Mouse (Mus musculus) gastrocnemius, postnatal 14 days (tissue): ENCODE measurements at regions not wholly inside any gene's neighbourhood (a gene's known extent, or its start where the extent isn't known, plus 50 kb on each side); places are given as distances from the start of the nearest gene placed in this dataset.

ENCODE experiments used
- DNase-seq: peaks from one replicate; pipeline ENCODE4 v3.0.0; 2021; ENCODE audit warnings: mixed read lengths
- intact Hi-C: fragments of 180-260 bp; cut with DNase I; formaldehyde crosslinking; loops from one replicate; pipeline ENCODE4 v1.15.1; 2025; ENCODE audit warnings: low total_unique reads

DNA sequence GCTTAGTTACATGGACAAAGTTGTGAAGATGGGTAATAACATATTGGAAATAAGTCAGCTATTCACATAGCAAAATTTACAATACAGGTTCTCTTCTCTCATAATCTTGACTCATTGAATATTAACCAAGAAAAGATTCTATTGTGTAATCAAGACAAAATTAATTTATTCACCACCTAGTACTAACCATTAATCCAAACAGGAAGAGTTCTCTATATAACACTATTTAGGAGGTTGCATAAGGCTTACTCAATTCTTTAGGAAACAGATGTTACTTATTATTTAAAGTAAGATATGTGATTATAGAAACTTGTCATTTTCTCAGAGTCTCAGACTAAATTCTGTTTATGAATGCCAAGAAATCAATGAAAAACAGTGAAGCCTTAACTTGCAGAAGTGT lies 600.4 kb upstream of the Tusc1 start:
- no peak for DNase-seq
- intact Hi-C loops, result no loop called here

DNA sequence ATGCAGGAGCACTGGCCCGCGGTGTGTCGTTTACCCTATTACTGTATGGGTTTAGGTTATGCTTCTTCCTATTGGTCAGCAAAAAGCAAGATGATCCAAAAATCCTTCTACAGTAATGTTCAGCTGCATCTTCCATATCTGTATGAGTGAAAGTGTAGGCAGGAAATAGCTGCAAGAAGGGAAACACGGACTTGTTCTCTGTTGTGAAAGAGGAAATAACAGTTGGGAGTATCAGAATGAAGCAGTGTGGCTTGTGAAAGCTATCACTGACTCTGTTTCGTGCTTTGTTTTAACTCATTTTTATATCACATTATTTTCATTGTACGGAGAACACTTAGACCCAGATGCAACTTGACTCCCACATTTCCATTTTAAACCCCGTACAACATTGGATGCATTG lies 591.8 kb upstream of the Tusc1 start:
- intact Hi-C loops, result no loop called here
- no peak for DNase-seq

DNA sequence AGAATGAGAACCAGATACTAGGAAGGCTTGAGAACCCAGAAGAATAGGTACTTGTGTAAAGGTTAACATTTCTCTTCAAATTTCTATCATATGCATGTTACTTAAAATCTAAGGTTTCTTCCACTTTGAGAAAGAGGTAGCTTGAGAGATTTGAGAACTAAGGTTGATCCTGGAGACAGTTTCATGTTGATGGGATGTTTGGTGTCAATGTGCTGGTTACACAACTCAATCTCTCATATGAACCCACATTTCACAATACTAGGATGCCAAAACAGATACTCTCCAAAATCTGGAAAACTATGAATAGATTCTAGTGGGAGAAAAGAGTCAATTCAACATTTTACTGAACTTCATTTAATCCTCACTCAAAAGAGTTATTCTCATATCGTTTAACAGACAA lies 589.1 kb upstream of the Tusc1 start:
- intact Hi-C loops, result no loop called here
- DNase-seq, result no peak

- intact Hi-C loops, result no loop called here
- no peak for DNase-seq
Observed at GRCm38 (mm10) chr4:93886631-93887030, 551.3 kb upstream of the Tusc1 start.

- intact Hi-C loops, result no loop called here
- no peak for DNase-seq
Observed at GRCm38 (mm10) chr4:93881318-93881717, 546.0 kb upstream of the Tusc1 start.

DNA sequence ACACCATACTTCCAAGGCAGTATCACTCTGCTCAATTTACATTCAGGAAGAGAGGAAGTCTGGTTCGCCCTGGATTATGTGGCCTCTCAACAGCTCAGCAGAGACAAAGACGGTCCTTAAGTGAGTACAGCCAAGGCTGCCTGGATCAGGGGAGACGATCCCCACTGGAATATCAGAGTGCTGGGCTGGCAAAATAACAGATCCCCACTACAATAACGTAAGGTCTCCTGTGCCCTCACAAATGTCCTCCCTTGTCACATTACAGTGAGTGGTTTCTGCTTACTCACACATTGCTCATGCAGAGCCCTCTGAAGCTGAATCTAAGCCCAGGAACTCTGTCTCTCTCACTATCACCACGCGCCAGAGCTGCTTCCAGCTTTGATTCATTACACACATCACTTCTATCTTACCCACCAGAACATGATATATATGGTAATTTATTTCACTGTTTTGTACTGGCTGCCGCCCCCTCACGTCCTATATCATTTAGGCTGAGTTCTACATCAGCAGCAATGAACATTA lies 544.1 kb upstream of the Tusc1 start:
- DNase-seq, result no peak
- intact Hi-C loops, result no loop called here

- no peak for DNase-seq
- intact Hi-C loops, result no loop called here
Observed at GRCm38 (mm10) chr4:93873271-93873670, 538.0 kb upstream of the Tusc1 start.

GRCm38 (mm10) chr4:93853451-93853850 lies 518.1 kb upstream of the Tusc1 start:
- intact Hi-C loops, result no loop called here
- no peak for DNase-seq

DNA sequence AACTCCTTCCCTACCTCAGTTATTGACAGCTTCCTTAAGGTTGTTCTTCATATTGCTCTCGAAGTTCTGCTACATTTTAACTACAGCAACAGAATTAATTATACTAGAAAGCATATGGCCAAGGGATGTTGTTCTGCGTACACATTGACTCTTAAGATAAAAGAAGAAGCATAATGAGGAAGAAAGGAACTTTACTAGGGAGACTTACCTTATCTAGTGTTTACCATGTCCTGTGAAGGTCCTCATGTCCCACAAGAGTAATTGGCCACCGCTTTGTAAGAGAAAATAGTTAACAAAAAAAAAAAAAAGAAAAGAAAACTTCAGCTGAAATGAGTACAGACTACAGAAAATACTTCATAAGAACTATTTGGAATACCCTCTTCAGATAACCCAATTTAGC lies 513.9 kb upstream of the Tusc1 start:
- intact Hi-C loops, result no loop called here
- no peak for DNase-seq

GRCm38 (mm10) chr4:93830701-93831100 lies 495.4 kb upstream of the Tusc1 start:
- intact Hi-C loops, result no loop called here
- no peak for DNase-seq

DNA sequence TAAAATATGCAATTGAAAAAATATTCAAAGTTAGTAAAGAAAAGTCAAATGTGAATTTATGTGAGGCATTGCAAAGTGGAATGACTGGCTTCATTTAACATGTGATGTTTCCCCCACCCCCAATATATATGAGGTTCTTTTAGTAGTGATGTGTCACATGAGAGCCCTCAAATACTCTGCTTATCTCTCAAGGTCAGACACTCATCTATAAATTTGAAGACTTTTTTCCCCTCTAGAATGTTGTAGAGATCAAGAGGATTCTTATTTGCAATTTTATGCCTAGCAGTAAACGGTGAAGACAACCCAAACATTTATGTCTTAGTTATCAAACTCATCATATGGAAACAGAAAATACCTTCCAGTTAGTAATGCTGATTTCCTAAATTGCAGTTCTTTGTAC lies 457.8 kb upstream of the Tusc1 start:
- intact Hi-C loops, result no loop called here
- DNase-seq, result no peak

DNA sequence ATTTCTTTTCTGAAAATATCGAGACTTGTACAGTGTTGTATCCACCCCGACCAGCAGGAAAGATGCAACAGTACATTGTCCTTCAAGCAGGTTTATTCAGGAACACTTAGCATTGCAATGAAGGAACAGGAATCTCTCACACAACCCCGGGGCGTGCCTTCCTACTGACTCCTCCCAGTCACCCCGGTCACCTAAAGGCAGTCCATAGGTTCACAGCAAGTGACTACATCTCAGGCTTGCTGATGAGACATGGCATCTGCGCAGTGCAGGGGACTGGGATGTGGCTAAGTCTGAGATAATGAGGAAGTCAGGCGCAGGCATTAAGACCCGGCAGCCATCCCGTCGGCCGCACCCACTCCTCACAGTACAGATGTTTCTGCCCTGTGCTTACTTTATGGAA lies 454.8 kb upstream of the Tusc1 start:
- no peak for DNase-seq
- intact Hi-C loops, result no loop called here

DNA sequence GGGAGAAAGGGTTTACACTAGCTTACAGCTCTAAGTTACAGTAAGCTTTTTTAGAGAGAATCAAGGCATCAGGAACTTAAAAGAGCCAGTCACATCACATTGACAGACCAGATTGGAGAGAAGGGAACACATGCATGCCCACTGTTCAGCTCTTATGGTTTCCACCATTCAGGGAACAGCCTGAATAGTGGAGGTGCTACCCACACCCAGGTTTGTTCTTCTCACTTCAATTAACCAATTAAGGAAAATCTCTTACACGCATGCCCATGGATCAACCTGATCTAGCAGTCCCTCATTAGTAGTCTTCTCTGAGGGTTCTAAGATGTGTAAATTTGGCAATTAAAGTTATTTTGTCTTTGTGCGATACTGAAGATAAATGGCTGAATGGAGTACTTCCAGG lies 419.2 kb upstream of the Tusc1 start:
- DNase-seq, result no peak
- intact Hi-C loops, result no loop called here

GRCm38 (mm10) chr4:93746326-93746725 lies 411.0 kb upstream of the Tusc1 start:
- intact Hi-C loops, result no loop called here

DNA sequence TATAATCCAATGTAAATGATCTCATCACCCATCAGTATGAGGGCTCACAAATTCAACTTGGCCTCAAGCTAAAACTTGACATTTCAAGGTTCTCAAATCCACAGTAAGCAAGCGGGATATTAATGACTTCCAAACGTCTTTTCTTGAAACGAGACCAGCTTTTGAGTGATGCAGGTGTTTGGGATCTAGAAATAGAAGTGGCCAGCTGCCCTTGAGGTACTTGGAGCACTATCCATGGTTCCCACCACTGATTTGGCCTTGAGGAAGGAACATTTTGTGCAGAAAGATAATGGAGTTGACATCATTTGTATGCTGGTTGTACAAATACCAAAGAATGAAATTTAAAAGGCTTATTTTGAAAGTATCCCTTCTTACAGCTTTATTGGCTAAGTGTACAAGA lies 378.4 kb upstream of the Tusc1 start:
- intact Hi-C loops, result no loop called here
- no peak for DNase-seq

More at GRCm38 (mm10) chr4:93746326-93746725, 411.0 kb upstream of the Tusc1 start:
- no peak for DNase-seq

DNA sequence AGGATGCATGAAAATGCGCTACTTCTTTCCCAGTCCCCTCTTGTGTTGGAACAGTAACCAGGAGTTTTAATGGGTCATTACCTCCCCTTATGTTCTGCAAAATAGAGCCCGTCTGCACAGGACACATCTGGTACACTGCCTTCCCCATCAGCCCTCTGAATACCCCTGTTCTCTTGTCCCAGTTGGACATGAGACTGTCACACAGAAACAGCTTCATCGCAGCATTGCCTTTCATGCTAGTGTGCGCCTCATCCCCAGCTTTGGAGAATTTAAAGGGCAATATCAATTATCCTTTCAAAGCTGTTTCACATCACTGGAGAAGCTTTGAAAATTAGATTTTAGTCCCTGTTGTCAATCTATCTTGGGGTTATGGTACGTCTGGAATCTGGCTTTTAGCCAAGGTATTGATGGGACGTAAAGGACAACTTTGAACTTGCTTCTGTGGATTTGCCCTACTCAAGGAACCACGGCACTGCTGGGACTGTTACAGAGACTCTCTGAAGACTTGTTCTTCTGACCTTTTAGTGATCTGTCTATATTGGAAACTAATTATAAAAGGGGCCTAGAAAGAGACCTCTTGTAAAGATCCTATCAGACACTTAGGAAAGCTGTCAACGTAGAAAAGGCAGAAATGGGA lies 341.2 kb upstream of the Tusc1 start:
- no peak for DNase-seq
- intact Hi-C loops, result no loop called here

GRCm38 (mm10) chr4:93675739-93676402 lies 340.6 kb upstream of the Tusc1 start:
- intact Hi-C loops, result no loop called here
- DNase-seq, result no peak

- intact Hi-C loops, result no loop called here
- DNase-seq, result no peak
Observed at GRCm38 (mm10) chr4:93669050-93669449, 333.7 kb upstream of the Tusc1 start.

- DNase-seq, result no peak
- intact Hi-C loops, result no loop called here
Observed at GRCm38 (mm10) chr4:93664293-93664692, 329.0 kb upstream of the Tusc1 start.

DNA sequence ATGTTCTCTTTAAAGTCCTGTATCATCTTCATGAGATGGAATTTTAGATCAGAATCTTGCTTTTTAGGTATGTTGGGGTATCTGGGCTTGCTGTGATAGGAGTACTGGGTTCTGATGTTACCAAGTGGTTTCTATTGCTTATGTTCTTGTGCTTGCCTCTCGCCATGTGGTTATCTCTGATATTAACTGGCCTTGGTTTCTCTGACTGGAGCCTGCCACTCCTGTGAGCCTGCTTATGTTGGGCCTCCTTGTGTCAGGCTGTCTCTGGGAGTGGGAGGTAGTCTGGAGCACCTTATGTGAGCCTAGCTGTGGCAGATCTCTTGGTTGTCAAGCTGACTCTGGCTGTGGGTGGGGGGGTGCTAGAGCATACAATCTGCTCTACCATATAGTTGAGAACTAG lies 302.9 kb upstream of the Tusc1 start:
- DNase-seq, result no peak
- intact Hi-C loops, result no loop called here

GRCm38 (mm10) chr4:93598474-93598873 lies 263.2 kb upstream of the Tusc1 start:
- DNase-seq, result no peak
- intact Hi-C loops, result no loop called here
